Mouse (Mus musculus): Measurements from ENCODE around the gene Pogz. TPM values are rescaled to one million over a fixed set of nuclear protein-coding genes. Genes with fewer than 3 reads are reported as not detected.

Gene Pogz
- polyA plus RNA-seq (2014; fragmentation: Nextera tagmentation; extraction: Ambion mirVana): 22.0 and 23.4 TPM in 2 replicates

- Histone ChIP-seq H3K9ac (ENCODE audit: low read length) (peak within 1 kb of the TSS; percentile 91), H3K36me3 (ENCODE audit: control insufficient read depth, insufficient read depth, low read length) (no peaks in the 10 kb centered on the region), H3K4me1 (ENCODE audit: control insufficient read depth, insufficient read depth, low read length) (peaks cover 14% of the 10 kb centered on the region), H3K4me2 (ENCODE audit: low read length) (peak within 1 kb of the TSS; percentile 63), H3K4me3 (ENCODE audit: low read depth, low read length) (peak within 1 kb of the TSS; percentile 64), H3K27me3 (replicated peaks; ENCODE audit: control insufficient read depth, insufficient read depth, low read length) (no peaks in the 10 kb centered on the region), H3K27ac (ENCODE audit: low read depth, low read length) (peak within 1 kb of the TSS; percentile 100), H3K9me3 (replicated peaks; ENCODE audit: control insufficient read depth, low read length) (no peaks in the 10 kb centered on the region)
- DNase-seq (ENCODE audit: low spot score) (peak; percentile 99), ATAC-seq (peak; percentile 93)
- WGBS: under 1% methylated on average over 41 of the region's 57 CpGs
These were observed at the start of gene Pogz for GRCm38 (mm10) chr3:94837183-94837890. Gene Pogz (plus strand): TSS chr3:94837567.

GRCm38 (mm10) chr3:94789071-94789470, 48.3 kb upstream of the Pogz start:
- H3K27ac ChIP-seq (ENCODE audit: low read depth, low read length): no peak overlapping the region
- no peak overlapping the region for H3K4me3 ChIP-seq (ENCODE audit: low read depth, low read length)
- no peak overlapping the region for H3K4me2 ChIP-seq (ENCODE audit: low read length)
- 100% methylated on average over 1 of the region's 1 CpGs for WGBS
- H3K9me3 ChIP-seq (replicated peaks; ENCODE audit: control insufficient read depth, low read length): no peaks in the 10 kb centered on the region
- H3K4me1 ChIP-seq (ENCODE audit: control insufficient read depth, insufficient read depth, low read length): peaks cover 7% of the 10 kb centered on the region; the same call in 1 of the 2 replicates
- H3K9ac ChIP-seq (ENCODE audit: low read length): no peak overlapping the region
- ATAC-seq (no peak), DNase-seq (ENCODE audit: low spot score) (no peak)
- no peaks in the 10 kb centered on the region for H3K36me3 ChIP-seq (ENCODE audit: control insufficient read depth, insufficient read depth, low read length)
- no peaks in the 10 kb centered on the region for H3K27me3 ChIP-seq (replicated peaks; ENCODE audit: control insufficient read depth, insufficient read depth, low read length)

GRCm38 (mm10) chr3:94789516-94789915, 47.9 kb upstream of the Pogz start:
- H3K36me3 ChIP-seq (ENCODE audit: control insufficient read depth, insufficient read depth, low read length): no peaks in the 10 kb centered on the region
- H3K9ac ChIP-seq (ENCODE audit: low read length): no peak overlapping the region
- DNase-seq (ENCODE audit: low spot score) (peak; percentile 34), ATAC-seq (no peak)
- peaks cover 7% of the 10 kb centered on the region; the same call in 1 of the 2 replicates for H3K4me1 ChIP-seq (ENCODE audit: control insufficient read depth, insufficient read depth, low read length)
- H3K4me3 ChIP-seq (ENCODE audit: low read depth, low read length): no peak overlapping the region
- no peaks in the 10 kb centered on the region for H3K9me3 ChIP-seq (replicated peaks; ENCODE audit: control insufficient read depth, low read length)
- no peak overlapping the region for H3K4me2 ChIP-seq (ENCODE audit: low read length)
- WGBS: 70% methylated on average over 2 of the region's 2 CpGs
- H3K27ac ChIP-seq (ENCODE audit: low read depth, low read length): no peak overlapping the region
- no peaks in the 10 kb centered on the region for H3K27me3 ChIP-seq (replicated peaks; ENCODE audit: control insufficient read depth, insufficient read depth, low read length)

- DNase-seq (ENCODE audit: low spot score) (no peak), ATAC-seq (no peak)
- Histone ChIP-seq H3K4me1 (ENCODE audit: control insufficient read depth, insufficient read depth, low read length) (peaks cover 2% of the 10 kb centered on the region; the same call in 1 of the 2 replicates), H3K27me3 (replicated peaks; ENCODE audit: control insufficient read depth, insufficient read depth, low read length) (no peaks in the 10 kb centered on the region), H3K27ac (ENCODE audit: low read depth, low read length) (no peak overlapping the region), H3K4me2 (ENCODE audit: low read length) (no peak overlapping the region), H3K9ac (ENCODE audit: low read length) (no peak overlapping the region), H3K9me3 (replicated peaks; ENCODE audit: control insufficient read depth, low read length) (no peaks in the 10 kb centered on the region), H3K4me3 (ENCODE audit: low read depth, low read length) (no peak overlapping the region), H3K36me3 (ENCODE audit: control insufficient read depth, insufficient read depth, low read length) (no peaks in the 10 kb centered on the region)
- WGBS: 88% methylated on average over 2 of the region's 2 CpGs
These were observed 45.1 kb upstream of the Pogz start for GRCm38 (mm10) chr3:94792258-94792657.

- no peak overlapping the region for H3K9ac ChIP-seq (ENCODE audit: low read length)
- DNase-seq (ENCODE audit: low spot score): no peak
- ATAC-seq: no peak
These were observed 43.7 kb upstream of the Pogz start for GRCm38 (mm10) chr3:94793672-94794071.

GRCm38 (mm10) chr3:94794359-94794758, 43.0 kb upstream of the Pogz start:
- no peak for ATAC-seq
- Histone ChIP-seq H3K4me3 (ENCODE audit: low read depth, low read length) (no peak overlapping the region), H3K9ac (ENCODE audit: low read length) (no peak overlapping the region), H3K27me3 (replicated peaks; ENCODE audit: control insufficient read depth, insufficient read depth, low read length) (no peaks in the 10 kb centered on the region), H3K4me2 (ENCODE audit: low read length) (no peak overlapping the region), H3K36me3 (ENCODE audit: control insufficient read depth, insufficient read depth, low read length) (no peaks in the 10 kb centered on the region), H3K9me3 (replicated peaks; ENCODE audit: control insufficient read depth, low read length) (no peaks in the 10 kb centered on the region), H3K4me1 (ENCODE audit: control insufficient read depth, insufficient read depth, low read length) (no peaks in the 10 kb centered on the region), H3K27ac (ENCODE audit: low read depth, low read length) (no peak overlapping the region)
- 39% methylated on average over 2 of the region's 2 CpGs for WGBS
- DNase-seq (ENCODE audit: low spot score): no peak

More at GRCm38 (mm10) chr3:94793672-94794071, 43.7 kb upstream of the Pogz start:
- Histone ChIP-seq H3K27ac (ENCODE audit: low read depth, low read length) (no peak overlapping the region), H3K36me3 (ENCODE audit: control insufficient read depth, insufficient read depth, low read length) (no peaks in the 10 kb centered on the region), H3K4me1 (ENCODE audit: control insufficient read depth, insufficient read depth, low read length) (no peaks in the 10 kb centered on the region), H3K9me3 (replicated peaks; ENCODE audit: control insufficient read depth, low read length) (no peaks in the 10 kb centered on the region), H3K27me3 (replicated peaks; ENCODE audit: control insufficient read depth, insufficient read depth, low read length) (no peaks in the 10 kb centered on the region), H3K4me3 (ENCODE audit: low read depth, low read length) (no peak overlapping the region), H3K4me2 (ENCODE audit: low read length) (no peak overlapping the region)
- WGBS: 87% methylated on average over 2 of the region's 2 CpGs

GRCm38 (mm10) chr3:94795596-94796140, 41.7 kb upstream of the Pogz start:
- Histone ChIP-seq H3K36me3 (ENCODE audit: control insufficient read depth, insufficient read depth, low read length) (no peaks in the 10 kb centered on the region), H3K4me2 (ENCODE audit: low read length) (no peak overlapping the region), H3K27me3 (replicated peaks; ENCODE audit: control insufficient read depth, insufficient read depth, low read length) (no peaks in the 10 kb centered on the region), H3K4me1 (ENCODE audit: control insufficient read depth, insufficient read depth, low read length) (no peaks in the 10 kb centered on the region), H3K9ac (ENCODE audit: low read length) (no peak overlapping the region), H3K4me3 (ENCODE audit: low read depth, low read length) (no peak overlapping the region), H3K9me3 (replicated peaks; ENCODE audit: control insufficient read depth, low read length) (no peaks in the 10 kb centered on the region), H3K27ac (ENCODE audit: low read depth, low read length) (no peak overlapping the region)
- 41% methylated on average over 7 of the region's 7 CpGs for WGBS
- DNase-seq (ENCODE audit: low spot score) (no peak), ATAC-seq (no peak)

GRCm38 (mm10) chr3:94796181-94796580, 41.2 kb upstream of the Pogz start:
- ATAC-seq: no peak
- no peaks in the 10 kb centered on the region for H3K27me3 ChIP-seq (replicated peaks; ENCODE audit: control insufficient read depth, insufficient read depth, low read length)
- H3K4me1 ChIP-seq (ENCODE audit: control insufficient read depth, insufficient read depth, low read length): no peaks in the 10 kb centered on the region
- no peak overlapping the region for H3K9ac ChIP-seq (ENCODE audit: low read length)
- no peak overlapping the region for H3K4me2 ChIP-seq (ENCODE audit: low read length)
- DNase-seq (ENCODE audit: low spot score): no peak
- no peak overlapping the region for H3K27ac ChIP-seq (ENCODE audit: low read depth, low read length)
- H3K9me3 ChIP-seq (replicated peaks; ENCODE audit: control insufficient read depth, low read length): no peaks in the 10 kb centered on the region
- H3K36me3 ChIP-seq (ENCODE audit: control insufficient read depth, insufficient read depth, low read length): no peaks in the 10 kb centered on the region
- H3K4me3 ChIP-seq (ENCODE audit: low read depth, low read length): no peak overlapping the region

GRCm38 (mm10) chr3:94804146-94804545, 33.2 kb upstream of the Pogz start:
- Histone ChIP-seq H3K4me3 (ENCODE audit: low read depth, low read length) (no peak overlapping the region), H3K4me2 (ENCODE audit: low read length) (peak overlapping the region; percentile 25; the same call in 1 of the 2 replicates), H3K9ac (ENCODE audit: low read length) (peak overlapping the region; percentile 35; the same call in 1 of the 2 replicates), H3K36me3 (ENCODE audit: control insufficient read depth, insufficient read depth, low read length) (no peaks in the 10 kb centered on the region), H3K27me3 (replicated peaks; ENCODE audit: control insufficient read depth, insufficient read depth, low read length) (no peaks in the 10 kb centered on the region), H3K4me1 (ENCODE audit: control insufficient read depth, insufficient read depth, low read length) (peaks cover 8% of the 10 kb centered on the region), H3K27ac (ENCODE audit: low read depth, low read length) (no peak overlapping the region), H3K9me3 (replicated peaks; ENCODE audit: control insufficient read depth, low read length) (no peaks in the 10 kb centered on the region)
- peak; percentile 77 for DNase-seq (ENCODE audit: low spot score)
- peak; percentile 81 for ATAC-seq
- 1% methylated on average over 10 of the region's 10 CpGs for WGBS

All from forebrain, embryonic 14.5 days (tissue).